Mouse (Mus musculus) brain, embryonic 14.5 days (tissue): ENCODE results near the gene Fxyd2. TPM values are rescaled to one million over a fixed set of nuclear protein-coding genes. Genes with fewer than 3 reads are reported as not detected.

ENCODE experiments used
- DNase-seq: peaks from one replicate; pipeline ENCODE4 v3.0.0-alpha.2; 2011; ENCODE audit warnings: low read depth
- CTCF ChIP-seq: fragments of 200-500 bp; IDR thresholded peaks from 2 replicates; pipeline ENCODE4 v1.5.1; 2012; ENCODE audit warnings: inconsistent platforms, mild to moderate bottlenecking, moderate library complexity, borderline replicate concordance; ENCODE audit not compliant: insufficient read depth, insufficient read length; ENCODE audit errors: extremely low read depth
- POLR2A ChIP-seq: fragments of 200-500 bp; IDR thresholded peaks from 2 replicates; pipeline ENCODE4 v1.6.1; 2012; ENCODE audit warnings: mild to moderate bottlenecking, inconsistent platforms, borderline replicate concordance; ENCODE audit not compliant: poor library complexity, insufficient read depth, insufficient read length, severe bottlenecking; ENCODE audit errors: extremely low read depth
- polyA plus RNA-seq: library from polyadenylated mRNA; depleted of rRNA; stranded (reverse); fragments of >200 nt; gene quantifications from 2 replicates; pipeline ENCODE4 v1.2.3, GENCODE M21; 2012

The Fxyd2 gene
- polyA plus RNA-seq, 1 experiment: 8.4 TPM

GRCm38 (mm10) chr9:45373896-45374295 is 25.6 kb upstream of the Fxyd2 start:
- TF ChIP-seq POLR2A (no peak), CTCF (no peak)
- DNase-seq: no peak

DNA sequence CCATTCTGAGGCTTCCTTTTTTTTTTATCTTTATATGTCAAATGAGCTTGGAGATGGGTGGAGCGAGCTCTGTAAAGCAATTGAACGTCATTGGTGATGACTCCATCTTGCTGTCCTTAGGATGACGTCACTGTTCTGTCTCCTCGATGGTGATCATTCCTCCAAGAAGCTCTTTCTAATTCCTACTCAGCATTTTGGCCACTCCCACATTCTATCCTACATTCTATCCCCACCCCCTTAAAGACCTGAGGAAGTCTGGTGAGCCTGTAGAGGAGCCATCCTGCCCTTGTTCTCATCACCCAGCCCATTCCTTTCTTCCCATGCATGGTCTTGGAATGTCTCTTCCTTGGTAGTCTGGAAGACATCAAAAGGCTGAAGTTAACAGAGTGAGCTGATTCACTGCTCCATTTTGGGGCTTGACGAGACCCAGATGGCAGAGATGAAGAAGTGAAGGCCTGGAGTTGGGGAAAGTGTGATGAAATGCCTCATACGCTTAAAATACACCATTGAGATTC is 24.4 kb upstream of the Fxyd2 start:
- TF ChIP-seq CTCF: no peak
- TF ChIP-seq POLR2A: no peak
- DNase-seq: no peak

DNA sequence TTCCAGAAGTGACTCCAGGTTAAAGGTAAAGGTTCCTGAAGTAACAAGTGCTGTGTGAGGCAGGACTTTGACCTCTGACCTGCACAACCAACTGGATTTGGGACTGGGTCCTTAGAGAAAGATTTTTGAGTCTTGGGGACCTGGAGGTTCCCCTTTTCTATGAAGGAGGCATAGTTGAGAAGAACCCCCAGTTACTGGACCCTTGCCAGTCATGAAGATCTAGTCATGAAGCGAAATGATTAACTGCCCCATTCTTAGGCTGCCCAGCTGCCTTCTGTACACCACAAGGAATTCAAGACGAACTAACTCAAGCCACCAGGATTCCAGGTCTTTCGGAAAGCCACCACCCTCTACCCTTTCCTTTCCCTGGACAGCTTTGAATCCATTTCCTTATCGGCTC is 23.0 kb upstream of the Fxyd2 start:
- no peak for DNase-seq
- TF ChIP-seq POLR2A (no peak), CTCF (no peak)

GRCm38 (mm10) chr9:45376883-45377282 is 22.6 kb upstream of the Fxyd2 start:
- DNase-seq: peak; percentile 32
- no peak for TF ChIP-seq POLR2A
- no peak for TF ChIP-seq CTCF

GRCm38 (mm10) chr9:45380411-45381251 is 18.8 kb upstream of the Fxyd2 start:
- DNase-seq: peak; percentile 85
- TF ChIP-seq POLR2A (no peak), CTCF (no peak)

- TF ChIP-seq POLR2A (no peak), CTCF (no peak)
- peak; percentile 32 for DNase-seq
Measured at GRCm38 (mm10) chr9:45382336-45382735, 17.1 kb upstream of the Fxyd2 start.

DNA sequence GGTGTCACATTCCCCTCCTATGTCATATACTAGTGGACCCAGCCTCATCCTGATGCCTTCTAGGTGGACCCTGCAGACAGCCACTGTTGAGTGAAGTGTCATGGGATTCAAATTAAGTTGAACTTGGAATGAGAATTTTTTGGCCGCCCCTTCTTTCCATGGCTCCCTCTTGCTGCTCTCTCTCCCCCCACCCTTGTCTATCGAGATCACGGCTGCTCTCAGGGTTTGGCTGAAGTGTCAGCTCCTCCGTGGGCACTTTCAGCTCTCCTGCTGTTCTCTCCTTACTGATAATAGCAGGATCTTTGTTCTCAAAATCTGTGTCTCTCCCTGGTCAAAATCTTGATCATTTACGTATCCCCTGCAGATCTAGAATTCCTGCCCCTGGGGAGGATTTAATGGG is 16.6 kb upstream of the Fxyd2 start:
- DNase-seq: no peak

GRCm38 (mm10) chr9:45383883-45384282 is 15.6 kb upstream of the Fxyd2 start:
- TF ChIP-seq POLR2A: no peak
- TF ChIP-seq CTCF: no peak
- DNase-seq: no peak

More for the DNA sequence above, 16.6 kb upstream of the Fxyd2 start:
- TF ChIP-seq CTCF: no peak
- no peak for TF ChIP-seq POLR2A

- no peak for TF ChIP-seq CTCF
- TF ChIP-seq POLR2A: no peak
- no peak for DNase-seq
Measured at GRCm38 (mm10) chr9:45386698-45387097, 12.8 kb upstream of the Fxyd2 start.

DNA sequence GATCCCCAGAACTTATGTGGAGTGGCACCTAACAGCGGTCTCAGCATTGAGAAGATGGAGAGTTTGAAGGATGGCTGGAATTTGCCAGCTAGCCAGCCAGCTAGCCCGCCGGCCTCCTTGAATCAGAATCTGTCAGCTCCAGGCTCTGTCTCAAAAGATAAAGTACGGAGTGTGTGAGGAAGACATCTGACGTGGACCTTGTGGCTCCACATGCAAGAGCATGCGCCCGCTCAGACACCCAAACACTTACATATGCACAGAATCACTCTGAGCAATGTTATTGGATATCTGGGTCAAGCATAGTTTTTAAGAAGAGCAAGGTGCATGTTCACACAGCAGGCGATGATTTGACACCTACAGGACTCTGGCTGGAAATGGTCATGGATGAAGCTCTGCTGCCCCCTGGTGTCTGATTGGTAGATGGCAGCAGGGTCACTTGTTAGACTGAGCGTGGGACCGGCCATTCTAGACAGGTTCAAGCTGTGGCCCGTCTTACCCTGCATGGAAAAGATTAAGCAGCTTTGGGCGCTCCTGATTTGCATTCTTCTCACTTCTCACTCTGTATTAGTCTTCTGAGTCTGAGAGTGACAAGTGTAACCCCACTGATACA is 11.0 kb upstream of the Fxyd2 start:
- DNase-seq: peak; percentile 88
- peak; percentile 96 for TF ChIP-seq CTCF
- TF ChIP-seq POLR2A: no peak

- no peak for DNase-seq
- TF ChIP-seq CTCF: no peak
- TF ChIP-seq POLR2A: no peak
Measured at GRCm38 (mm10) chr9:45389596-45389995, 9.9 kb upstream of the Fxyd2 start.
